Mouse (Mus musculus) neutrophil, adult 83 days (primary cell): Measurements from ENCODE around the gene Lrrc23. TPM values are rescaled to one million over a fixed set of nuclear protein-coding genes. Genes with fewer than 3 reads are reported as not detected.

Source experiments
- total RNA-seq, 2 experiments: library from RNA; stranded (reverse); gene quantifications; one replicate each; pipeline ENCODE4 v1.2.4; 2023

Lrrc23 gene
- not detected for total RNA-seq

DNA sequence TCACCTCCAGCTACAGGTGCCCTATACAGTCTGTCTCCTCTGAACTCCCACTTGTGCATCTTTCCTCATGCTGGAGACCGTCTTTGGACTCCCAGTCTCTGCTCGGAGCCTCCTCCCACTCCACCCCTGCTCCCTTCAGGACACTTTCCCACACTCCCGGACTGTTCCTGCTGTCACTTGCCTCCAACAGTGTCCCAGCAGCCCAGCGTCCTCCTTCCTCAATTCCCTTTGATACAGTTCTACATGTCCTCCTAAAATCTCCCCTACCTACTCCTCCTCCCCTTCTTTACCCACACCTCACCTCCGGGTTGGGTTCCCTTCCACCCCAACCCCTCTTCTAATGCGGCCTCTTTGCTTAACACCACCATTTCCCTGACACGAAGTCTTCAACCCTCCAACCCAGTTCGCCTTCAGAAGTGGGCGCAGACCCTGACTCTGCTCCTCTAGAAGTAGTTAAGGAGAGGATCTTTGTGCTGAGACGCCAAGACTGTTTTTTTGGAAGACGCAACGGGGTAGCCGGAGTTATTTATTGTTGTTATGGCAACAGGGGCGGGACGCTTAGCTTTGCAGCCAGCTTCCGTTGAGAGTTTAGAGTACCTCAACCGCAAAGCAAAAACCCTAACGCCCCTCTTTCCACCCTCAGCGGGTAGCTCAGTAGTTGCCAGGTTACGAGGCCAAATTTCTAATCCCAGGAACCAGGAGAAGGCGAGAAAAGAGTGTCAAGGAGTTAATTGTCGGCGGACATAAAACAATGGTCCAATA, at the start of gene Lrrc23:
Gene Lrrc23 (minus strand): TSS at position 506 of the 762 bp plus-strand sequence.

DNA sequence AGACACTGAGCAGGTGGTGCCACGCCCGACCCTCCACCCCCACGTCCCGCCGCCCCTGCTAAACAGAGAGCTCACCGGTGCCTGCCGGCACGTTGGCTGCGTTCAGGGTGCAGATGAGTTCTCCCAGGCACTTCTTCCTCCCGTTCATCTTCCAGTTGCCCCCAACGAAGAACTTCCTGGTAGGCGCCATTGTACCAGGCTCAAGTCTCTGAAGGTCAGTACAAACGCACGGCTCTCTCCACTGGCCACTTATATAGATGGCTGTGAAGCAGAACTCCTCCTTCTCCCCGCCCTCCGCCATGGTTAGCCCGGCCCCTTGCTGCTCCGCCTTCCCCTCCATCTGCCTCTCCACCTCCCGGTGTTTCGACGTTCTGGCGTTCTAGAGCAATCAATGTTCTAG, 34.4 kb upstream of the Lrrc23 start, which contains the start of gene Tpi1:
Gene Tpi1 (minus strand): TSS at position 364 of the 400 bp plus-strand sequence.

DNA sequence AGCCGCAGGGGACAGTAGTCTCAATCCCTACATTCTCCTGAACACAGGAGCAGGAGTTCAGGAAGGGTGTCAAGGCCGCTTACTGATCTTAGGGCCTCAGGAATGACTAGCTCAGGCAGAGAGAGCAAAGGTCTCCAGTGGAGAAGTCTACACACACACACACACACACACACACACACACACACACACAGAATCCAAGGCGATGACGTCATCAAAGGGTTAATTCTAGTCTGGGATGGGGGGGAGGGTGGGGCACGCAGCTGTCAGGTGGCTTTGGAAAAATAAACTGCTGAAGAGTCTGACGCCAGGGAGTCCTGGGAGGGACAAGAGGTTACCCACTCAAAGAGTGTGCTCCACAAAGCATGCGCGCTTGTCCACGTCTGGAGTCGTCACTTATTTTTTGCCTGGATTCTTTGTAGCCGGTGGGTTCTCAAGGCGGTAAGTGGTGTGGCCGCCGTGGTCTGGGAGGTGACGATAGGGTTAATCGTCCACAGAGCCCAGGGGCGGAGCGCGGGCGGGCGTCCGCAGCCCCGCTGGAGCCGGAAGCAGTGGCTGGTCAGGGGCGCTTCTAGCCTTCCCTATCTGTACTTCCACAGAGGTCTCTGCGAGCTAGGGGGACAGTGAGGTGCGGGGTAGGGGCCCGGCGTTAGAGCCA, 29.0 kb upstream of the Lrrc23 start, which contains the start of gene Spsb2:
Gene Spsb2 (plus strand): TSS at position 304 of the 655 bp plus-strand sequence.

DNA sequence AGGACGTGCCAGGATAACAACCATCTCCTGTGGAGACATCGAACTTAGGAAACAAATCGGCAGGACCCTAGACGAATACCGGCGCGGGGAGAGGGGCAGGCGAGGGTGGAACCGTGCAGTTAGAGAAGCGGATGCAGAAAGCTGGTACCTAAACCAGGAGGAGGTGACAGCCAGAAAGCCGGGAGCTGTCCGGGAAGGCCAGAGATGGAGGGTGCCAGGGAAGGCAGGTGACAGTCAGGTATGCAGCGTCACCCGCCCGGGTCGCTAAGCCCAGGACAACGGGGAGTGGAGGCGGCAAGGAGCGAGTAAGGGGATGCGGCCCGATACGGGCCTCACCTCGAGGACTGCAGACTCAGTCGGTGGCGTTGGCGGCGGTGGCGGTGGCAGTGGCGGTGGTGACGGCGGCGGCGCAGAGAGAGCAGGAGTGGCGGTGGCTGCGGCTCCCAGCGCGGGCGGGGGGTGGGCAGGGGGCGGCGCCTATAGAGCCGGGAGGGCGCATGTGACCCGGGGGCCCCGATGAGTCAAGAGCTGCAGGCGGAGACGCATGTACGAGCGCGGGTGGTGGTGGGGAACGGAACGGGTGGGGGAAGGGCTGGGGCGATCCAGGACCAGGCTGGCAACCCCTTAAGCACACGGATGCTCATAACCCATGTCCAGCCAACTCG, 10.3 kb downstream of the Lrrc23 start, which contains the start of gene Eno2:
Gene Eno2 (minus strand): TSS at position 573 of the 665 bp plus-strand sequence.

DNA sequence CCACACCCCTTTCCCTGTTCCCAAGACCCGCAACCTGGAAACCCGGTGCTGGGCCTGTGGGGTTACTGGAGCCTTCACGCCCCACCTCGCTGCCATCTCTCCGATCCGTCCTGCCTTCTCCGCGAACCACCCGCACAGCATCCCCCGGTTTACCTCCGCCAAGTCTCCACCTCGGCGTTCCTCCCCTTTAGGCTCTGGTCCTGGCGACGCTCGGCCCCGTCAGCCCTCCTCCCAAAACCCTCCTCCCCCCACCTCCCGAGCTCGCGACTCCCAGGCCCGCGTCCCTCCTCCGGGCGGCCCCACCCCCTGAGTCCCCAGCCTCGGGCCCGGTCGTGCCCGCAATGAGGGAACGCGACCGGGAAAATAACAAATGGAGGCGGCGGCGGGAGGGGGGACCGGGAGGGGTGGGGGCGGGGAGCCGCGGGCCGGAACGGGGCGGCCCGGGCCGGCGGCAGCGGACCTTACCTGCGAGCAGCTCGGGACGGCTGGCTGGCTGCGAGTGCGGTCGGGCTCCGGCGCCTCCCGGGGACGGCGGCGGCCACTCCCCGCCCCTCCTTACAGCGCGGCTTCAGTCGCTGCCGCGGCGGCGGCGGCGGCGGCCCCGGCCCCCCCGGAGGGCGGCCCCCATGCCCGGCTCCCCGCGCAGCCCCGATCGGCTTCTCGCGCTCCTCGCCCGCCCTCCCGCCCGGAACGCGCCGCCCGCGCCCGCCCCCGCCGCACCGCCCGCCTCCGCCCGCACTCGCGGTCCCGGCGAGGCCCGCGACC, 23.5 kb downstream of the Lrrc23 start, which contains the start of the genes Gm45234 and Atn1:
Gene Gm45234 (minus strand): TSS at position 191 of the 765 bp plus-strand sequence.
Gene Atn1 (minus strand): TSS at position 694 of the 765 bp plus-strand sequence.

DNA sequence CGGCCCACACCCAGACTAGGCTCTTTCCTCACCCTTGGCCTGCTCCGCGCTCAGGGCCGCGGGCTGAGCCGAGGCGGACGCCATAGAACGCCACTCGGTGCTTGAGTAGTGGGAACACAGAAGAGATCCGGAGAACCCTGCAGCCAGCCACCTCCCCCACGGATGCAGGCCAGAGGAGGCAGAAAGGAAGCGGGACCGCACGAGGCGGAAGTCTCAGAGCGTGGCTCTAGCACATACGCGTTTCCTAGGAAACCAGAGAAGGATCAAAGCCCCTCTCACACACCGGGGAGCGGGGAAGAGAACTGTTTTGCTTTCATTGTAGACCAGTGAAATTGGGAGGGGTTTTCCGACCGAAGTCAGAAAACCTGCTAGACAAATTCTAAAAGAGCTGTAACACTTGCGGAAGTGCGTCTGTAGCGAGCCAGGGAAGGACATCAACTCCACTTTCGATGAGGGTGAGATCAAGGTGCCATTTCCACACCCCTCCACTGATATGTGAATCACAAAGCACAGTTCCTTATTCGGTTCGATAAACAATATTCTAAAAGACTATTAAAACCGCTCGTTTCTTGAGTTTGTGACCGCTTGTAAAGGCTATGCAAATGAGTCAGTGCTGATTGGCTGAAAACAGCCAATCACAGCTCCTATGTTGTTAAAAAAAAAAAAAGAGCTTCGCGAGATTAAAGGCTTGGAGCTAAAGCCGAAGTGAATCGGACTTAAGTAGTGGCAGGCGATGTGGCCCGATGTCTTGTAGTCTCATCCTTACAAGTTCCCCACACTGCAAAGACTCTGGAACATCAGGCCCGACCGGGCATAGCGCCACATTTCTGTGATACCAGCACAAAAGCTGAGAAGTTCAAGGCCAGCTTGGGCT, 38.4 kb downstream of the Lrrc23 start, which contains the start of gene Grcc10:
Gene Grcc10 (minus strand): TSS at position 487 of the 874 bp plus-strand sequence.

DNA sequence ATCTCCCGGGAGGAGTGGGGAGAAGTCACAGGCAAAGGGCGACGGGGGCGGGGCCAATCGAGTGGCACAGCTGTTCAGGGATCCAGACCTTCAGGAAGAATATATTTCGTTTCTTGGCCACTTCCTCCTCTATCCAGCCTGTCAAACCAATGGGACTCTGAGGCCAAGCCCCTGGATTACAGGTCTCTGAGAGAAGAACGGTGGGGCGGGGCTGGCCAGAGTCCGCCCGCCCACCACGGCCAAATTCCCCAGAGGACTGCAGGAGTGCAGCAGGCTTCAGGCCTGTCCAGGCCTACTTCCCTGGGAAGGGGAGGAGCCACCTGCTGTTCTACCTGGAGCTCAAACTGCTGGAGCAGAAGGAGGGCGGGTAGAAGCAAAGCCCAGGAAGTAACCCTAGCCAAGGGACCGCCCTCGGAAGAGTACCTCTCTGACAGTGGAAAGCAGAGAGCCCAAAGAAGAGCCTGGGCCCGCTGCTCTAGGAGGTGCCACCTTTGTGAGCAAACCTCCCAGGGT, 41.0 kb downstream of the Lrrc23 start, which contains the start of gene Ptpn6:
Gene Ptpn6 (minus strand): TSS at position 204 of the 513 bp plus-strand sequence.

Other genes with a start within 250 kb of the Lrrc23 start
- not detected for gene C1s1, start 237.4 kb downstream of the Lrrc23 start, total RNA-seq
- gene C1rb, start 209.4 kb downstream of the Lrrc23 start, total RNA-seq = under 1 TPM; 0.22 to 0.62 TPM
- under 1 TPM in 1 of 2 experiments, not detected in 1; 0.13 TPM for gene C1s2, start 143.6 kb downstream of the Lrrc23 start, total RNA-seq
- gene Lpcat3, start 116.7 kb downstream of the Lrrc23 start, total RNA-seq = 10 to 100 TPM; 55.6 to 64.5 TPM
- 10 to 100 TPM; 53.2 to 62.5 TPM for gene Emg1, start 67.5 kb downstream of the Lrrc23 start, total RNA-seq
- 100 to 1,000 TPM; 119 to 130 TPM for gene Phb2, start 67.4 kb downstream of the Lrrc23 start, total RNA-seq
- gene Ptpn6, start 41.0 kb downstream of the Lrrc23 start, total RNA-seq = 100 to 1,000 TPM; 378 to 393 TPM
- gene Grcc10, start 38.4 kb downstream of the Lrrc23 start, total RNA-seq = 100 to 1,000 TPM; 116 to 117 TPM
- 1 to 10 TPM in 1 of 2 experiments, not detected in 1; 1.1 TPM for gene Gm45234, start 23.7 kb downstream of the Lrrc23 start, total RNA-seq
- 10 to 100 TPM; 32.0 to 35.9 TPM for gene Atn1, start 23.2 kb downstream of the Lrrc23 start, total RNA-seq
- not detected for gene Eno2, start 10.1 kb downstream of the Lrrc23 start, total RNA-seq
- 10 to 100 TPM; 21.0 to 23.8 TPM for gene Spsb2, start 28.9 kb upstream of the Lrrc23 start, total RNA-seq
- 100 to 1,000 TPM; 131 to 139 TPM for gene Tpi1, start 34.6 kb upstream of the Lrrc23 start, total RNA-seq
- 10 to 100 TPM; 58.2 to 61.3 TPM for gene Usp5, start 49.8 kb upstream of the Lrrc23 start, total RNA-seq
- 10 to 100 TPM; 77.1 to 93.0 TPM for gene Cdca3, start 49.8 kb upstream of the Lrrc23 start, total RNA-seq
- not detected for gene Gnb3, start 60.5 kb upstream of the Lrrc23 start, total RNA-seq
- gene P3h3, start 78.0 kb upstream of the Lrrc23 start, total RNA-seq = under 1 TPM; 0.55 to 0.61 TPM
- gene Gpr162, start 84.3 kb upstream of the Lrrc23 start, total RNA-seq = under 1 TPM in 1 of 2 experiments, not detected in 1; 0.15 TPM
- under 1 TPM in 1 of 2 experiments, not detected in 1; 0.24 TPM for gene Cd4, start 108.5 kb upstream of the Lrrc23 start, total RNA-seq
- 1 to 10 TPM in 1 of 2 experiments, under 1 TPM in 1; 0.44 to 1.2 TPM for gene Lag3, start 132.0 kb upstream of the Lrrc23 start, total RNA-seq
- 100 to 1,000 TPM in 1 of 2 experiments, 10 to 100 TPM in 1; 99.4 to 117 TPM for gene Ptms, start 140.4 kb upstream of the Lrrc23 start, total RNA-seq
- gene Mlf2, start 151.7 kb upstream of the Lrrc23 start, total RNA-seq = 10 to 100 TPM; 89.4 to 93.4 TPM
- 10 to 100 TPM; 19.9 to 22.1 TPM for gene Cops7a, start 185.8 kb upstream of the Lrrc23 start, total RNA-seq
- not detected for gene Pianp, start 217.0 kb upstream of the Lrrc23 start, total RNA-seq
- 10 to 100 TPM; 68.3 to 71.3 TPM for gene Zfp384, start 229.4 kb upstream of the Lrrc23 start, total RNA-seq